Mouse (Mus musculus): Measurements from ENCODE around the gene Clic6. TPM values are rescaled to one million over a fixed set of nuclear protein-coding genes. Genes with fewer than 3 reads are reported as not detected.

Gene Clic6
- polyA plus RNA-seq, 1 experiment from 2014 or later, result 1.4 TPM

- H3K27ac ChIP-seq, result no peak overlapping the region
- H3K4me3 ChIP-seq, result no peak overlapping the region
- no peaks in the 10 kb centered on the region for H3K9me3 ChIP-seq
- H3K4me1 ChIP-seq, result 0 out of 2 replicates have a peak, but pooled peaks cover 3% of the 10 kb centered on the region
- H3K9ac ChIP-seq, result no peak overlapping the region
- H3K4me2 ChIP-seq, result no peak overlapping the region
- H3K27me3 ChIP-seq, result no peaks in the 10 kb centered on the region
- 56% methylated on average over 3 of the region's 3 CpGs for WGBS
- no peak for ATAC-seq (ENCODE audit: insufficient number of reproducible peaks, low FRiP score, low TSS enrichment, low read depth)
- H3K36me3 ChIP-seq, result no peaks in the 10 kb centered on the region
Measured at GRCm38 (mm10) chr16:92472898-92473297, 12.6 kb upstream of the Clic6 start.

GRCm38 (mm10) chr16:92475093-92475860 is 10.3 kb upstream of the Clic6 start:
- H3K4me1 ChIP-seq, result peaks cover 12% of the 10 kb centered on the region
- no peak overlapping the region for H3K9ac ChIP-seq
- peaks cover 15% of the 10 kb centered on the region for H3K27me3 ChIP-seq
- H3K4me3 ChIP-seq, result no peak overlapping the region
- no peak overlapping the region for H3K4me2 ChIP-seq
- no peaks in the 10 kb centered on the region for H3K9me3 ChIP-seq
- 60% methylated on average over 25 of the region's 25 CpGs for WGBS
- no peak overlapping the region for H3K27ac ChIP-seq
- ATAC-seq (ENCODE audit: insufficient number of reproducible peaks, low FRiP score, low TSS enrichment, low read depth), result no peak
- H3K36me3 ChIP-seq, result no peaks in the 10 kb centered on the region

- WGBS, result 13% methylated on average over 22 of the region's 23 CpGs
- H3K4me3 ChIP-seq, result peak overlapping the region; percentile 20
- no peaks in the 10 kb centered on the region for H3K9me3 ChIP-seq
- no peak for ATAC-seq (ENCODE audit: insufficient number of reproducible peaks, low FRiP score, low TSS enrichment, low read depth)
- peak overlapping the region; percentile 39 for H3K4me2 ChIP-seq
- no peaks in the 10 kb centered on the region for H3K36me3 ChIP-seq
- H3K27ac ChIP-seq, result no peak overlapping the region
- peaks cover 15% of the 10 kb centered on the region for H3K27me3 ChIP-seq
- no peak overlapping the region for H3K9ac ChIP-seq
- H3K4me1 ChIP-seq, result peaks cover 12% of the 10 kb centered on the region
Measured at GRCm38 (mm10) chr16:92478561-92479150, 6.9 kb upstream of the Clic6 start.

- no peak overlapping the region for H3K27ac ChIP-seq
- H3K9ac ChIP-seq, result no peak overlapping the region
- no peaks in the 10 kb centered on the region for H3K36me3 ChIP-seq
- no peaks in the 10 kb centered on the region for H3K9me3 ChIP-seq
- 0 out of 2 replicates have a peak, but pooled peaks cover 3% of the 10 kb centered on the region for H3K4me1 ChIP-seq
- H3K27me3 ChIP-seq, result 0 out of 2 replicates have a peak, but pooled peaks cover 3% of the 10 kb centered on the region
- WGBS, result 77% methylated on average over 6 of the region's 6 CpGs
- H3K4me3 ChIP-seq, result no peak overlapping the region
- no peak for ATAC-seq (ENCODE audit: insufficient number of reproducible peaks, low FRiP score, low TSS enrichment, low read depth)
- H3K4me2 ChIP-seq, result no peak overlapping the region
Measured at GRCm38 (mm10) chr16:92487086-92487485, 1.6 kb downstream of the Clic6 start.

- 57% methylated on average over 4 of the region's 4 CpGs for WGBS
Measured at GRCm38 (mm10) chr16:92487489-92487888, 2.0 kb downstream of the Clic6 start.

GRCm38 (mm10) chr16:92488456-92488855 is 2.9 kb downstream of the Clic6 start:
- H3K36me3 ChIP-seq, result no peaks in the 10 kb centered on the region
- no peak overlapping the region for H3K27ac ChIP-seq
- no peaks in the 10 kb centered on the region for H3K9me3 ChIP-seq
- H3K4me3 ChIP-seq, result no peak overlapping the region
- no peak overlapping the region for H3K4me2 ChIP-seq
- H3K27me3 ChIP-seq, result 0 out of 2 replicates have a peak, but pooled peaks cover 3% of the 10 kb centered on the region
- no peak overlapping the region for H3K9ac ChIP-seq
- ATAC-seq (ENCODE audit: insufficient number of reproducible peaks, low FRiP score, low TSS enrichment, low read depth), result no peak
- 0 out of 2 replicates have a peak, but pooled peaks cover 3% of the 10 kb centered on the region for H3K4me1 ChIP-seq
- 88% methylated on average over 5 of the region's 5 CpGs for WGBS

More at GRCm38 (mm10) chr16:92487489-92487888, 2.0 kb downstream of the Clic6 start:
- Histone ChIP-seq H3K27me3 (0 out of 2 replicates have a peak, but pooled peaks cover 3% of the 10 kb centered on the region), H3K4me3 (no peak overlapping the region), H3K4me1 (0 out of 2 replicates have a peak, but pooled peaks cover 3% of the 10 kb centered on the region), H3K9me3 (no peaks in the 10 kb centered on the region), H3K27ac (no peak overlapping the region), H3K9ac (no peak overlapping the region), H3K36me3 (no peaks in the 10 kb centered on the region), H3K4me2 (no peak overlapping the region)
- no peak for ATAC-seq (ENCODE audit: insufficient number of reproducible peaks, low FRiP score, low TSS enrichment, low read depth)

GRCm38 (mm10) chr16:92489356-92489755 is 3.8 kb downstream of the Clic6 start:
- 0 out of 2 replicates have a peak, but pooled peaks cover 3% of the 10 kb centered on the region for H3K27me3 ChIP-seq
- H3K4me3 ChIP-seq, result no peak overlapping the region
- H3K4me2 ChIP-seq, result no peak overlapping the region
- no peak overlapping the region for H3K9ac ChIP-seq
- H3K36me3 ChIP-seq, result no peaks in the 10 kb centered on the region
- no peak overlapping the region for H3K27ac ChIP-seq
- no peak for ATAC-seq (ENCODE audit: insufficient number of reproducible peaks, low FRiP score, low TSS enrichment, low read depth)
- H3K4me1 ChIP-seq, result 0 out of 2 replicates have a peak, but pooled peaks cover 3% of the 10 kb centered on the region
- 69% methylated on average over 9 of the region's 9 CpGs for WGBS
- no peaks in the 10 kb centered on the region for H3K9me3 ChIP-seq

GRCm38 (mm10) chr16:92497851-92498588 is 12.5 kb downstream of the Clic6 start:
- Histone ChIP-seq H3K4me2 (peak overlapping the region; percentile 92), H3K4me3 (peak overlapping the region; percentile 49), H3K9me3 (no peaks in the 10 kb centered on the region), H3K27ac (no peak overlapping the region), H3K4me1 (peaks cover 17% of the 10 kb centered on the region), H3K9ac (peak overlapping the region; percentile 35; the same call in 1 of the 2 replicates), H3K27me3 (peaks cover 51% of the 10 kb centered on the region), H3K36me3 (no peaks in the 10 kb centered on the region)
- no peak for ATAC-seq (ENCODE audit: insufficient number of reproducible peaks, low FRiP score, low TSS enrichment, low read depth)
- 6% methylated on average over 25 of the region's 26 CpGs for WGBS

- no peak for ATAC-seq (ENCODE audit: insufficient number of reproducible peaks, low FRiP score, low TSS enrichment, low read depth)
- peak overlapping the region; percentile 35; the same call in 1 of the 2 replicates for H3K9ac ChIP-seq
- peaks cover 17% of the 10 kb centered on the region for H3K4me1 ChIP-seq
- peak overlapping the region; percentile 49 for H3K4me3 ChIP-seq
- no peaks in the 10 kb centered on the region for H3K9me3 ChIP-seq
- peak overlapping the region; percentile 92 for H3K4me2 ChIP-seq
- peaks cover 51% of the 10 kb centered on the region for H3K27me3 ChIP-seq
- WGBS, result under 1% methylated on average over 32 of the region's 34 CpGs
- H3K36me3 ChIP-seq, result no peaks in the 10 kb centered on the region
- no peak overlapping the region for H3K27ac ChIP-seq
Measured at GRCm38 (mm10) chr16:92498589-92498981, 13.0 kb downstream of the Clic6 start.

- peaks cover 51% of the 10 kb centered on the region for H3K27me3 ChIP-seq
- WGBS, result 21% methylated on average over 15 of the region's 15 CpGs
- peak overlapping the region; percentile 92 for H3K4me2 ChIP-seq
- H3K4me1 ChIP-seq, result peaks cover 17% of the 10 kb centered on the region
- H3K27ac ChIP-seq, result no peak overlapping the region
- no peaks in the 10 kb centered on the region for H3K36me3 ChIP-seq
- ATAC-seq (ENCODE audit: insufficient number of reproducible peaks, low FRiP score, low TSS enrichment, low read depth), result no peak
- no peak overlapping the region for H3K9ac ChIP-seq
- no peaks in the 10 kb centered on the region for H3K9me3 ChIP-seq
- H3K4me3 ChIP-seq, result peak overlapping the region; percentile 49
Measured at GRCm38 (mm10) chr16:92499324-92499723, 13.8 kb downstream of the Clic6 start.

- no peak overlapping the region for H3K4me2 ChIP-seq
- ATAC-seq (ENCODE audit: insufficient number of reproducible peaks, low FRiP score, low TSS enrichment, low read depth), result no peak
- peaks cover 51% of the 10 kb centered on the region for H3K27me3 ChIP-seq
Measured at GRCm38 (mm10) chr16:92500534-92500933, 15.0 kb downstream of the Clic6 start.

More at GRCm38 (mm10) chr16:92500534-92500933, 15.0 kb downstream of the Clic6 start:
- Histone ChIP-seq H3K9me3 (no peaks in the 10 kb centered on the region), H3K4me1 (peaks cover 17% of the 10 kb centered on the region), H3K9ac (no peak overlapping the region), H3K27ac (no peak overlapping the region), H3K4me3 (no peak overlapping the region), H3K36me3 (no peaks in the 10 kb centered on the region)
- WGBS, result 83% methylated on average over 8 of the region's 8 CpGs
